Mouse (Mus musculus): ENCODE data around the gene Prss41. TPM values are rescaled to one million over a fixed set of nuclear protein-coding genes. Genes with fewer than 3 reads are reported as not detected.

The Prss41 gene
- polyA plus RNA-seq, 1 experiment from 2014 or later = not detected

- H3K4me3 ChIP-seq (ENCODE audit: control insufficient read depth in 1 of 2, insufficient read depth in 1 of 2, low read depth in 1 of 2, low read length in 2 of 2) = no peak overlapping the region
- H3K4me1 ChIP-seq (ENCODE audit: control insufficient read depth in 2 of 2, insufficient read depth in 2 of 2, low read length in 2 of 2) = peaks cover 2 to 11% of the 10 kb centered on the region in 2 experiments; a peak in 3 of 4 replicates
- no peaks in the 10 kb centered on the region for H3K27me3 ChIP-seq (ENCODE audit: control insufficient read depth, insufficient read depth, low read length)
- H3K9me3 ChIP-seq (ENCODE audit: control insufficient read depth, low read length) = 0 out of 2 replicates have a peak, but pooled peaks cover 6% of the 10 kb centered on the region
- no peak for ATAC-seq (ENCODE audit: insufficient number of reproducible peaks, insufficient read depth, low FRiP score, low read depth)
- H3K9ac ChIP-seq (ENCODE audit: low read length) = no peak overlapping the region
- WGBS = 89% methylated on average over 12 of the region's 12 CpGs
- no peak overlapping the region for H3K4me2 ChIP-seq (ENCODE audit: low read length)
- peaks cover 90% of the 10 kb centered on the region for H3K36me3 ChIP-seq (ENCODE audit: control insufficient read depth, insufficient read depth, low read length)
- H3K27ac ChIP-seq (replicated peaks in 1 of 2; ENCODE audit: control insufficient read depth in 1 of 2, insufficient read depth in 1 of 2, low read depth in 2 of 2, low read length in 2 of 2) = no peak overlapping the region
Observed at GRCm38 (mm10) chr17:23823614-23824013, 20.4 kb downstream of the Prss41 start.

- 0 out of 2 replicates have a peak, but pooled peaks cover 6% of the 10 kb centered on the region for H3K9me3 ChIP-seq (ENCODE audit: control insufficient read depth, low read length)
- peaks cover 96% of the 10 kb centered on the region for H3K36me3 ChIP-seq (ENCODE audit: control insufficient read depth, insufficient read depth, low read length)
- H3K4me2 ChIP-seq (ENCODE audit: low read length) = no peak overlapping the region
- H3K4me1 ChIP-seq (ENCODE audit: control insufficient read depth in 2 of 2, insufficient read depth in 2 of 2, low read length in 2 of 2) = peaks cover 2 to 8% of the 10 kb centered on the region in 2 experiments; a peak in 3 of 4 replicates
- no peak overlapping the region for H3K9ac ChIP-seq (ENCODE audit: low read length)
- no peaks in the 10 kb centered on the region for H3K27me3 ChIP-seq (ENCODE audit: control insufficient read depth, insufficient read depth, low read length)
- no peak for ATAC-seq (ENCODE audit: insufficient number of reproducible peaks, insufficient read depth, low FRiP score, low read depth)
- no peak overlapping the region for H3K27ac ChIP-seq (replicated peaks in 1 of 2; ENCODE audit: control insufficient read depth in 1 of 2, insufficient read depth in 1 of 2, low read depth in 2 of 2, low read length in 2 of 2)
- WGBS = 76% methylated on average over 16 of the region's 16 CpGs
- H3K4me3 ChIP-seq (ENCODE audit: control insufficient read depth in 1 of 2, insufficient read depth in 1 of 2, low read depth in 1 of 2, low read length in 2 of 2) = no peak overlapping the region
Observed at GRCm38 (mm10) chr17:23823018-23823417, 21.0 kb downstream of the Prss41 start.

- no peak overlapping the region for H3K27ac ChIP-seq (replicated peaks in 1 of 2; ENCODE audit: control insufficient read depth in 1 of 2, insufficient read depth in 1 of 2, low read depth in 2 of 2, low read length in 2 of 2)
- H3K9ac ChIP-seq (ENCODE audit: low read length) = no peak overlapping the region
- no peak overlapping the region for H3K4me2 ChIP-seq (ENCODE audit: low read length)
- H3K27me3 ChIP-seq (ENCODE audit: control insufficient read depth, insufficient read depth, low read length) = no peaks in the 10 kb centered on the region
- H3K36me3 ChIP-seq (ENCODE audit: control insufficient read depth, insufficient read depth, low read length) = peaks cover 100% of the 10 kb centered on the region
- 0 out of 2 replicates have a peak, but pooled peaks cover 6% of the 10 kb centered on the region for H3K9me3 ChIP-seq (ENCODE audit: control insufficient read depth, low read length)
- no peak overlapping the region for H3K4me3 ChIP-seq (ENCODE audit: control insufficient read depth in 1 of 2, insufficient read depth in 1 of 2, low read depth in 1 of 2, low read length in 2 of 2)
- H3K4me1 ChIP-seq (ENCODE audit: control insufficient read depth in 2 of 2, insufficient read depth in 2 of 2, low read length in 2 of 2) = no peaks in the 10 kb centered on the region
- WGBS = 69% methylated on average over 6 of the region's 6 CpGs
- no peak; the same call in 1 of the 2 replicates for ATAC-seq (ENCODE audit: insufficient number of reproducible peaks, insufficient read depth, low FRiP score, low read depth)
Observed at GRCm38 (mm10) chr17:23822094-23822493, 21.9 kb downstream of the Prss41 start.

GRCm38 (mm10) chr17:23820731-23821130 is 23.2 kb downstream of the Prss41 start:
- H3K36me3 ChIP-seq (ENCODE audit: control insufficient read depth, insufficient read depth, low read length) = peaks cover 100% of the 10 kb centered on the region
- 91% methylated on average over 5 of the region's 5 CpGs for WGBS
- ATAC-seq (ENCODE audit: insufficient number of reproducible peaks, insufficient read depth, low FRiP score, low read depth) = no peak
- no peak overlapping the region for H3K9ac ChIP-seq (ENCODE audit: low read length)
- 0 out of 2 replicates have a peak, but pooled peaks cover 6% of the 10 kb centered on the region for H3K9me3 ChIP-seq (ENCODE audit: control insufficient read depth, low read length)
- H3K27me3 ChIP-seq (ENCODE audit: control insufficient read depth, insufficient read depth, low read length) = no peaks in the 10 kb centered on the region
- no peak overlapping the region for H3K27ac ChIP-seq (replicated peaks in 1 of 2; ENCODE audit: control insufficient read depth in 1 of 2, insufficient read depth in 1 of 2, low read depth in 2 of 2, low read length in 2 of 2)
- H3K4me1 ChIP-seq (ENCODE audit: control insufficient read depth in 2 of 2, insufficient read depth in 2 of 2, low read length in 2 of 2) = no peaks in the 10 kb centered on the region
- no peak overlapping the region for H3K4me2 ChIP-seq (ENCODE audit: low read length)
- no peak overlapping the region for H3K4me3 ChIP-seq (ENCODE audit: control insufficient read depth in 1 of 2, insufficient read depth in 1 of 2, low read depth in 1 of 2, low read length in 2 of 2)

- Histone ChIP-seq H3K9me3 (ENCODE audit: control insufficient read depth, low read length) (peaks cover 9% of the 10 kb centered on the region; the same call in 1 of the 2 replicates), H3K4me2 (ENCODE audit: low read length) (no peak overlapping the region), H3K4me3 (ENCODE audit: control insufficient read depth in 1 of 2, insufficient read depth in 1 of 2, low read depth in 1 of 2, low read length in 2 of 2) (no peak overlapping the region), H3K27ac (replicated peaks in 1 of 2; ENCODE audit: control insufficient read depth in 1 of 2, insufficient read depth in 1 of 2, low read depth in 2 of 2, low read length in 2 of 2) (no peak overlapping the region), H3K27me3 (ENCODE audit: control insufficient read depth, insufficient read depth, low read length) (no peaks in the 10 kb centered on the region), H3K36me3 (ENCODE audit: control insufficient read depth, insufficient read depth, low read length) (peaks cover 100% of the 10 kb centered on the region), H3K9ac (ENCODE audit: low read length) (no peak overlapping the region), H3K4me1 (ENCODE audit: control insufficient read depth in 2 of 2, insufficient read depth in 2 of 2, low read length in 2 of 2) (no peaks in the 10 kb centered on the region)
- no peak for ATAC-seq (ENCODE audit: insufficient number of reproducible peaks, insufficient read depth, low FRiP score, low read depth)
- WGBS = 97% methylated on average over 25 of the region's 25 CpGs
Observed at GRCm38 (mm10) chr17:23819235-23819634, 24.7 kb downstream of the Prss41 start.

GRCm38 (mm10) chr17:23818579-23818978 is 25.4 kb downstream of the Prss41 start:
- Histone ChIP-seq H3K4me2 (ENCODE audit: low read length) (no peak overlapping the region), H3K9me3 (ENCODE audit: control insufficient read depth, low read length) (peaks cover 9% of the 10 kb centered on the region; the same call in 1 of the 2 replicates), H3K9ac (ENCODE audit: low read length) (no peak overlapping the region), H3K27me3 (ENCODE audit: control insufficient read depth, insufficient read depth, low read length) (no peaks in the 10 kb centered on the region), H3K27ac (replicated peaks in 1 of 2; ENCODE audit: control insufficient read depth in 1 of 2, insufficient read depth in 1 of 2, low read depth in 2 of 2, low read length in 2 of 2) (no peak overlapping the region), H3K4me1 (ENCODE audit: control insufficient read depth in 2 of 2, insufficient read depth in 2 of 2, low read length in 2 of 2) (no peaks in the 10 kb centered on the region), H3K4me3 (ENCODE audit: control insufficient read depth in 1 of 2, insufficient read depth in 1 of 2, low read depth in 1 of 2, low read length in 2 of 2) (no peak overlapping the region), H3K36me3 (ENCODE audit: control insufficient read depth, insufficient read depth, low read length) (peaks cover 100% of the 10 kb centered on the region)
- 90% methylated on average over 8 of the region's 8 CpGs for WGBS
- no peak for ATAC-seq (ENCODE audit: insufficient number of reproducible peaks, insufficient read depth, low FRiP score, low read depth)

GRCm38 (mm10) chr17:23815641-23816040 is 28.3 kb downstream of the Prss41 start:
- Histone ChIP-seq H3K36me3 (ENCODE audit: control insufficient read depth, insufficient read depth, low read length) (peaks cover 99% of the 10 kb centered on the region), H3K4me2 (ENCODE audit: low read length) (no peak overlapping the region), H3K4me3 (ENCODE audit: control insufficient read depth in 1 of 2, insufficient read depth in 1 of 2, low read depth in 1 of 2, low read length in 2 of 2) (no peak overlapping the region), H3K9me3 (ENCODE audit: control insufficient read depth, low read length) (peaks cover 9% of the 10 kb centered on the region; the same call in 1 of the 2 replicates), H3K27ac (replicated peaks in 1 of 2; ENCODE audit: control insufficient read depth in 1 of 2, insufficient read depth in 1 of 2, low read depth in 2 of 2, low read length in 2 of 2) (no peak overlapping the region), H3K27me3 (ENCODE audit: control insufficient read depth, insufficient read depth, low read length) (no peaks in the 10 kb centered on the region), H3K4me1 (ENCODE audit: control insufficient read depth in 2 of 2, insufficient read depth in 2 of 2, low read length in 2 of 2) (no peaks in the 10 kb centered on the region), H3K9ac (ENCODE audit: low read length) (no peak overlapping the region)
- WGBS = 98% methylated on average over 16 of the region's 16 CpGs
- no peak for ATAC-seq (ENCODE audit: insufficient number of reproducible peaks, insufficient read depth, low FRiP score, low read depth)

GRCm38 (mm10) chr17:23807918-23808317 is 36.1 kb downstream of the Prss41 start:
- Histone ChIP-seq H3K27ac (replicated peaks in 1 of 2; ENCODE audit: control insufficient read depth in 1 of 2, insufficient read depth in 1 of 2, low read depth in 2 of 2, low read length in 2 of 2) (no peak overlapping the region), H3K36me3 (ENCODE audit: control insufficient read depth, insufficient read depth, low read length) (peaks cover 59% of the 10 kb centered on the region), H3K27me3 (ENCODE audit: control insufficient read depth, insufficient read depth, low read length) (no peaks in the 10 kb centered on the region), H3K4me2 (ENCODE audit: low read length) (no peak overlapping the region), H3K4me1 (ENCODE audit: control insufficient read depth in 2 of 2, insufficient read depth in 2 of 2, low read length in 2 of 2) (peaks cover 0 to 26% of the 10 kb centered on the region in 2 experiments; a peak in 3 of 4 replicates), H3K4me3 (ENCODE audit: control insufficient read depth in 1 of 2, insufficient read depth in 1 of 2, low read depth in 1 of 2, low read length in 2 of 2) (no peak overlapping the region), H3K9me3 (ENCODE audit: control insufficient read depth, low read length) (no peaks in the 10 kb centered on the region), H3K9ac (ENCODE audit: low read length) (no peak overlapping the region)
- 96% methylated on average over 3 of the region's 3 CpGs for WGBS
- ATAC-seq (ENCODE audit: insufficient number of reproducible peaks, insufficient read depth, low FRiP score, low read depth) = no peak

All from heart, embryonic 14.5 days (tissue).